Mouse (Mus musculus) layer of hippocampus, adult 8-10 months (tissue): ENCODE data around the gene 4930550L24Rik. TPM values are rescaled to one million over a fixed set of nuclear protein-coding genes. Genes with fewer than 3 reads are reported as not detected.

Experiments
- DNase-seq, 2 experiments: peaks; one replicate each; pipeline ENCODE4 v3.0.0; 2022; ENCODE audit warnings: low spot score in 2 of 2
- total RNA-seq, 4 experiments: library from RNA; stranded (reverse); gene quantifications; 2 replicates each; pipeline ENCODE4 v1.2.4; 2022

The 4930550L24Rik gene
- total RNA-seq, result not detected

GRCm38 (mm10) chrX:58909060-58909459 lies at the start of gene 4930550L24Rik:
Gene 4930550L24Rik (plus strand): TSS chrX:58909360.
- no peak for DNase-seq

- DNase-seq, result no peak
These were observed 8.4 kb upstream of the 4930550L24Rik start for GRCm38 (mm10) chrX:58900753-58901152.

- DNase-seq, result no peak
These were observed 58.8 kb downstream of the 4930550L24Rik start for GRCm38 (mm10) chrX:58967969-58968368.
